Mouse (Mus musculus) midbrain, embryonic 13.5 days (tissue): ENCODE results near the gene Noc4l. TPM values are rescaled to one million over a fixed set of nuclear protein-coding genes. Genes with fewer than 3 reads are reported as not detected.

ENCODE experiments used
- ATAC-seq: fragments of 200-750 bp; cut with Nextera tagmentation; 2 replicates; pipeline ENCODE4 v1.8.0; 2017; ENCODE audit warnings: mild to moderate bottlenecking, moderate TSS enrichment, moderate library complexity
- H3K27ac ChIP-seq: fragments of 300-500 bp; sonication (generic); 2 replicates; pipeline ENCODE4 v1.5.1; 2015; ENCODE audit warnings: inconsistent platforms, mild to moderate bottlenecking, moderate library complexity
- H3K27me3 ChIP-seq: fragments of 300-500 bp; sonication (generic); 2 replicates; pipeline ENCODE4 v1.6.1; 2015; ENCODE audit warnings: mild to moderate bottlenecking, inconsistent platforms
- H3K36me3 ChIP-seq: fragments of 300-500 bp; sonication (generic); 2 replicates; pipeline ENCODE4 v1.6.1; 2015; ENCODE audit warnings: mild to moderate bottlenecking, inconsistent platforms
- H3K4me1 ChIP-seq: fragments of 300-500 bp; sonication (generic); replicated peaks from 2 replicates; pipeline ENCODE4 v1.6.1; 2015; ENCODE audit warnings: inconsistent platforms
- H3K4me2 ChIP-seq: fragments of 300-500 bp; sonication (generic); replicated peaks from 2 replicates; pipeline ENCODE4 v1.6.1; 2015; ENCODE audit warnings: moderate library complexity, mild to moderate bottlenecking, inconsistent platforms
- H3K4me3 ChIP-seq: fragments of 300-500 bp; sonication (generic); replicated peaks from 2 replicates; pipeline ENCODE4 v1.5.1; 2015; ENCODE audit warnings: mild to moderate bottlenecking, inconsistent platforms
- H3K9ac ChIP-seq: fragments of 300-500 bp; sonication (generic); replicated peaks from 2 replicates; pipeline ENCODE4 v1.6.1; 2015; ENCODE audit warnings: mild to moderate bottlenecking, inconsistent platforms
- H3K9me3 ChIP-seq: fragments of 300-500 bp; sonication (generic); 2 replicates; pipeline ENCODE4 v1.6.1; 2016; ENCODE audit warnings: mild to moderate bottlenecking, inconsistent platforms
- WGBS: fragments of 180-500 bp; shearing (Covaris S2); methylation state at CpG from one replicate; pipeline ENCODE4 v1.1.7; 2015; 5-methylcytosine and 5-hydroxymethylcytosine counted together
- polyA plus RNA-seq: library from polyadenylated mRNA; unstranded; fragments of >200 nt; fragmentation: Nextera tagmentation; extraction: Ambion mirVana; gene quantifications from 2 replicates; pipeline ENCODE4 v1.2.1, GENCODE M21; 2015

Gene Noc4l
- polyA plus RNA-seq, 1 experiment from 2014 or later: 42.6 TPM

DNA sequence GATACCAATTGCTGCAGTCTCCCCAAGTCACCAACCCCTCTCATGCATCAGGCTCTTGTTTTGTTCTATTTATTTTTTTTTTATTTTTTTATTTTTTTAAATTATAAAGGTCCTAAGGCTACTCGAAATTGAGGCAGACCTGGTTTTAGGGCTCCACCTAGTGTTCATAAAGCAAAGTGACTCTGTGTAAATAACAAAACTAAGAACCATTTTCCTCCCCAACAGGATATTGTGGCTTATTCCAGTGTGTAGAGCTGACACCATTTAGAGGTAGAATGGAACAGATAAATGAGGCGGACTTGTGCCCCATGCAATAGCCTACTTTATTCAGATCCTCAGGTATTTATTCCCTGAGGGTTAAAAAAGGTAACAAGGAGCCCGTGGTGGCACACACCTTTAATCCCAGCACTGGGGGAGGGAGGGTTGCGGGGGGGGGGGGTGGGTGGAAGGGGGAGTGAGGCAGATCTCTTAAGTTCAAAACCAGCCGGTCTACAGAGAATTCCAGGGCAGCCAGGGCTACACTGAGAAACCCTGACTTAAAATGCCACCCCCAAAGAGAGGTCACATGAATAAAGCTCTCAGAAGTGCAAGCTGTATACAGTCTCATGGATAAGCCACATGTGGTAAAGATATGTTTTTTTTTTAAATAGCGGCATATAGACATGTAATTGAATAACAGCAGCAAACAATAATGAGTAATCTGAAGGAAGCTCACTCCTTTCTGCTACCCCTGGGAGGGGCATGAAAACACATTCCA lies 17.1 kb downstream of the Noc4l start:
- Histone ChIP-seq H3K9me3 (no peaks in the 10 kb centered on the region), H3K27me3 (no peaks in the 10 kb centered on the region), H3K36me3 (no peaks in the 10 kb centered on the region), H3K4me1 (no peaks in the 10 kb centered on the region), H3K27ac (no peak overlapping the region), H3K4me3 (no peak overlapping the region), H3K9ac (no peak overlapping the region), H3K4me2 (no peak overlapping the region)
- WGBS: 42% methylated on average over 6 of the region's 6 CpGs
- ATAC-seq: peak; percentile 69; the same call in 1 of the 2 replicates

DNA sequence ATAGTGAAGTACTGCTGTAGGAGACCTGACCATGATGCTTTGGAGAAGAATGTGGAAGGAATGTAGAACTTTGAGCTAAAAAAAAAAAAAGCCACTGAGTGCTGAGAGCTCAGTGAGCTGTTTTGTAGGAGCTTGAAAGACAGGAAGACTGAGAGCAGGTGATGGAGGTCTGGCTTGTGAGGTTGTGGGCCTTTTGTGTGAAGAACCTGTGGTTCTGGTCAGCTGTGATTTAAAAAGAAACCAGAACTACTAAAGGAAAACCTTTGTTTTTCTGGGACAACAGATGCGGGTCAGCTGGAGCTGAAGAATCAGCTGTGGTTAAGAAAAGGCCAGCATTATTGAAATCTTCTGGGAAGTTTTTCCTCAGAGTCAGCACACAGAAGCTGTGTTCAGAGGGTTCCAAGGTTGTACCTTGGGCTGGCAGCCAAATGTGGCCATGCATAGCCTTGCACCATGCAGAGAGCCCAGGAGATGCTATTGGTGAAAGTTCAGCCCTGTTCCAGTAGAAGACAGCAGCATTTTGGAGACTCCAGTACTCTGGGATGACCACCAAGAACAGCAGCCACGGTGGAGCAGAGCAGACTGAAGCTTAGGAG lies 23.6 kb downstream of the Noc4l start:
- Histone ChIP-seq H3K27ac (no peak overlapping the region), H3K4me3 (no peak overlapping the region), H3K4me2 (no peak overlapping the region), H3K4me1 (0 out of 2 replicates have a peak, but pooled peaks cover 6% of the 10 kb centered on the region), H3K36me3 (no peaks in the 10 kb centered on the region), H3K9ac (no peak overlapping the region), H3K27me3 (no peaks in the 10 kb centered on the region), H3K9me3 (no peaks in the 10 kb centered on the region)
- 91% methylated on average over 2 of the region's 2 CpGs for WGBS
- ATAC-seq: no peak

DNA sequence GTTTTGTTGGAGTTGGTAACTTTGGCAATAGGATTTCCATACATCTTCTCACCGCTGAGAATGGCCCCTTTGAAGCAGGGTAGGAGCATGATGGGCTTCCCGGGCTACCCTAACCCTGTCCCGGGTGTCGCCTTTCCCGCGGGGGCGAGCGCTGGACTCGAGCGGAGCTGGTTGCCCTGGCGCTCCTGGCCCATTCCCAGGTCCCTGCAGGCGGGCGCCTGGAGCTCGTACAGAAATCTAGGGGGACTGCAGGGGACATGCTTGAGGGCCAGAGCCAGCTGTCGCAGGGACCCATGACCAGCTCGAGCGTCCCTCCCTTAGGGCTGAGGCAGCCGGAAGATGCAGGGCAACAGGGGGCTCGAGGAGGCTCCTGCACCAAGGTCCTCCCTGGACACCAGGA lies 25.1 kb downstream of the Noc4l start:
- 24% methylated on average over 19 of the region's 19 CpGs for WGBS
- H3K4me1 ChIP-seq: 0 out of 2 replicates have a peak, but pooled peaks cover 6% of the 10 kb centered on the region
- peak; percentile 17; the same call in 1 of the 2 replicates for ATAC-seq
- no peaks in the 10 kb centered on the region for H3K36me3 ChIP-seq
- no peak overlapping the region for H3K4me3 ChIP-seq
- H3K27ac ChIP-seq: no peak overlapping the region
- H3K27me3 ChIP-seq: no peaks in the 10 kb centered on the region
- 0 out of 2 replicates have a peak overlapping the region, but pooled peaks have one; percentile 7 for H3K4me2 ChIP-seq
- H3K9ac ChIP-seq: no peak overlapping the region; the same call in 1 of the 2 replicates
- no peaks in the 10 kb centered on the region for H3K9me3 ChIP-seq

DNA sequence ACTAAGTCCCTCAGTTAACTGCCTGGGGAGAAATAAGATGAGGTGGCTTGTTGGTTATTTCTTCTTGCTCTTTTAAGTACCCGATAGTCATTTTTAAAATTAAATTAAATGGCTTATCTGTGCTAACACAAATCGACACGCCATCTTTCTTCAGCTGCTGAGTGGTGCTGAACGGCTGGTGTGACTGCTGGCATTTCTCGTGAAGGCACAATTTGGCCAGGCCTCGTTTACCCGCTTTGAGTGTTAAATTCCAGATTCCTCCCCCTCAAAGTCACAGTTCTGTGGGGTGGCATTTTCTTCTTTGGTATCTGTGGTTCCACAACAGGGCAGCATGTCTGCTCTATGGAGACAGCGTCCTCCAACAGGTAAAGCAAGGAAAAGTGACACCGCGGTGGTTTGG lies 25.9 kb downstream of the Noc4l start:
- Histone ChIP-seq H3K36me3 (no peaks in the 10 kb centered on the region), H3K9ac (no peak overlapping the region), H3K4me3 (no peak overlapping the region), H3K4me1 (0 out of 2 replicates have a peak, but pooled peaks cover 6% of the 10 kb centered on the region), H3K9me3 (no peaks in the 10 kb centered on the region), H3K27ac (no peak overlapping the region), H3K4me2 (no peak overlapping the region), H3K27me3 (no peaks in the 10 kb centered on the region)
- WGBS: 80% methylated on average over 10 of the region's 10 CpGs
- no peak for ATAC-seq

DNA sequence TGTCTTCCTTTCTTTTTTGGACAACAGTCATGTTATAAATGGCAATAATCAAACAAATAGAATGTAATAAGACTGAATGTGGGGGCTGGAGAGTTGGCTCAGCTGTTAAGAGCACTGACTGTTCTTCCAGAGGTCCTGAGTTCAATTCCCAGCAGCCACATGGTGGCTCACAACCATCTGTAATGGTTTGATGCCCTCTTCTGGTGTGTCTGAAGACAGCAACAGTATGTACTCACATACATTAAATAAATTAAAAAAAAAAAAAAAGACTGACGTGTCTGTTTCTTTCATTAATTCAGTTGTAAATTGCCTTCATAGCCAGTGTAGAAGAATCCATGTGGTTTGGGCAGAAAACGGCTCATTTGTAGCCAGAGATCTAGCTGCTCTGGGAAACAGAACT lies 28.9 kb downstream of the Noc4l start:
- Histone ChIP-seq H3K36me3 (0 out of 2 replicates have a peak, but pooled peaks cover under 1% of the 10 kb centered on the region), H3K4me3 (no peak overlapping the region), H3K4me2 (no peak overlapping the region), H3K27me3 (no peaks in the 10 kb centered on the region), H3K9me3 (no peaks in the 10 kb centered on the region), H3K27ac (no peak overlapping the region), H3K4me1 (0 out of 2 replicates have a peak, but pooled peaks cover 6% of the 10 kb centered on the region), H3K9ac (no peak overlapping the region)
- 88% methylated on average over 2 of the region's 2 CpGs for WGBS
- no peak for ATAC-seq

DNA sequence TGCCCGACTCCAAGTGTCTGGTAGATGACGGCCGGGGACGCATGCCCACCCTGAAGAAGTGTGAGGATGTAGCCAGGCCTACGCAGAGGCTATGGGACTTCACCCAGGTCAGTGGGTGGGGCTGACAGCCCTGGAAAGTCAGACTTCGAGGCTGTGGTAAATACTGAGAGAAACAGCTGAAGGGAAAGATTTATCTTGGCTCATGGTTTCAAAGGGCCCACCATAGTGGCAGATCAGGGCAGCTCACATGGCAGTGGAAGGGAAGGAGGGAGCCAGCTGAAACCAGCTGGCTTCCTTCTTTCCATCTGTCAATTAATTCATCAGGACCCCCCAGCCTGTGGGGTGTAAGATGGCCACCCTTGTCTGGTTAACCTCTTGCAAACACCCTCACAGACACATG lies 34.0 kb downstream of the Noc4l start:
- Histone ChIP-seq H3K9ac (no peak overlapping the region), H3K36me3 (peaks cover 8% of the 10 kb centered on the region; the same call in 1 of the 2 replicates), H3K4me2 (no peak overlapping the region), H3K9me3 (no peaks in the 10 kb centered on the region), H3K4me3 (no peak overlapping the region), H3K27ac (no peak overlapping the region), H3K4me1 (no peaks in the 10 kb centered on the region), H3K27me3 (no peaks in the 10 kb centered on the region)
- ATAC-seq: no peak
- 91% methylated on average over 6 of the region's 6 CpGs for WGBS

DNA sequence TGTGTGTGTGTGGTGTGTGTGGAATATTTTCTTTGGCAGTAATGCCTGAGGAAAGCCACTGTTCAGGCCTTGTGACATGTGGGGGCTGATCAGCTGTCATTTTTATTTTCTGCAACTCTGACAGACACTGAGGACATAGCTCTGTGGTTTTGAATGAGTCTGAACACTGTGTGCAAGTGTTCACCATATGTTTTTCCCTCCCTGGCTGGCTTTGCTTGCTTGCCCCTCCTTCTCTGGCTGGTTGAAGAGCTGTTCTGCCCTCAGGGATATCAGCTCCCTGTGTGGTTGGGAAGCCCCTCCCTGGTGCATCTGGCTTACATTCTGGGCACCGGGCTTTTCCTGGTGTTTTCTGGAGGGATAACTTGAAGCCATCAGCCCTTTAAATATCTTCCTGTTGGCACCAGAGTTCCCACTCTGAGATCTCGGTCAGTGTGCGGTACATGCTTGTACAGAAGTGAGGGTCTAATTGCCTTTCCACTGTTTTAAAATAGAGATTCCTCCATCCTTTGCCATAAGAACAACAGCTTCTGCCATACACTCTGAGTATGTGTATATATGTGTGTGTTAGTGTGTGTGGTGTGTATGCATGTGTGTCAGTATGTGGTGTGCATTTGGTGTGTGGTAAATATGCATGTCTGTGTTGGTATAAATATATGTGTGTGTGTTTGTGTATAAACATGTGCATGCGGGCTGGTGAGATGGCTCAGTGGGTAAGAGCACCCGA lies 41.6 kb downstream of the Noc4l start:
- H3K9ac ChIP-seq: 0 out of 2 replicates have a peak overlapping the region, but pooled peaks have one; percentile 10
- H3K4me3 ChIP-seq: no peak overlapping the region
- H3K27ac ChIP-seq: no peak overlapping the region
- 0 out of 2 replicates have a peak, but pooled peaks cover 3% of the 10 kb centered on the region for H3K4me1 ChIP-seq
- no peak for ATAC-seq
- H3K9me3 ChIP-seq: no peaks in the 10 kb centered on the region
- 81% methylated on average over 5 of the region's 5 CpGs for whole genome bisulfite sequencing
- no peak overlapping the region for H3K4me2 ChIP-seq
- H3K36me3 ChIP-seq: no peaks in the 10 kb centered on the region; the same call in 1 of the 2 replicates
- H3K27me3 ChIP-seq: no peaks in the 10 kb centered on the region

DNA sequence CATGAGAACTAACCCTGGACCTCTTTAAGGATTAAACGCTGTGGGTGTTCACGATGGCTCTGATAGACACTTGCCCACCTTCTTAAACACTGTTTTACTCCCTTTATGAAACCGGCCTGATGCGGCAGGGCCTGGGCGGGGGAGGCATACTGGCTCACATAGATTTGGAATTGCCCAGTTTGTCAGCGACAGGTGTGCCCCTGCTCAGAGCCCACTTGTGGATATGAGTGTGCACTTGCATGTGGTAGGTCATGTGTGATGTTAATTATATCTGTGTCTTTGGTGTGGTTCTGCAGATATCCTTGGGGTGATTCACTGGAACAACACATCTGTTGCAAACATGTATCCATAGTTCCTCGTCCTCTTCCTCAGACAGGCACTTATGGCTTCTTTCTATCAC lies 42.7 kb downstream of the Noc4l start:
- H3K9me3 ChIP-seq: no peaks in the 10 kb centered on the region
- 0 out of 2 replicates have a peak, but pooled peaks cover 3% of the 10 kb centered on the region for H3K4me1 ChIP-seq
- no peaks in the 10 kb centered on the region for H3K27me3 ChIP-seq
- H3K9ac ChIP-seq: no peak overlapping the region
- H3K36me3 ChIP-seq: no peaks in the 10 kb centered on the region; the same call in 1 of the 2 replicates
- H3K4me3 ChIP-seq: no peak overlapping the region
- H3K27ac ChIP-seq: no peak overlapping the region
- no peak for ATAC-seq
- WGBS: 86% methylated on average over 7 of the region's 7 CpGs
- no peak overlapping the region for H3K4me2 ChIP-seq

- no peaks in the 10 kb centered on the region for H3K9me3 ChIP-seq
- ATAC-seq: no peak
- H3K36me3 ChIP-seq: no peaks in the 10 kb centered on the region; the same call in 1 of the 2 replicates
- WGBS: 89% methylated on average over 5 of the region's 5 CpGs
- no peak overlapping the region for H3K27ac ChIP-seq
- H3K9ac ChIP-seq: no peak overlapping the region
- no peak overlapping the region for H3K4me2 ChIP-seq
- no peak overlapping the region for H3K4me3 ChIP-seq
- H3K4me1 ChIP-seq: 0 out of 2 replicates have a peak, but pooled peaks cover 3% of the 10 kb centered on the region
- H3K27me3 ChIP-seq: no peaks in the 10 kb centered on the region
Measured at GRCm38 (mm10) chr5:110609868-110610267, 43.3 kb downstream of the Noc4l start.

DNA sequence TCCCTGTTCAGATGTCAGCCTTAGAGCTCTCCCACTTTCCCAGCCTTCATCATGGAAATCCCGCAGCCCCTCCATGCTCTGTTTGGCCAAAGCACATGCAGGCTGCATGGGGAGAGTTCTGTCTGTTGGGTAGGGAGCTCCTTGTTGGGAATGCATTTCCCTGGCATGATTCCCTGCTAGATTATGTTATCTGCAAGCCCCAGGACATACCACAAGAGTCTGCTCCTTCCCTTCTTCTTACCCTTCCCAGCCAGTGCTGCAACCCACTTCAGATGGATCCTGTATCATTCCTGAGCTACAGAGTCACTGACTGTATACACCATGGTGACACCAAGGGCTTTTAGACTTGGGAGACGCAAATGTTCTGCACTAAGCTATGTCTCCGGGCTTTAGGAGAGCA lies 43.8 kb downstream of the Noc4l start:
- H3K4me3 ChIP-seq: no peak overlapping the region
- H3K9me3 ChIP-seq: no peaks in the 10 kb centered on the region
- no peak overlapping the region for H3K27ac ChIP-seq
- H3K9ac ChIP-seq: no peak overlapping the region
- 91% methylated on average over 3 of the region's 3 CpGs for WGBS
- H3K27me3 ChIP-seq: no peaks in the 10 kb centered on the region
- 0 out of 2 replicates have a peak, but pooled peaks cover 3% of the 10 kb centered on the region for H3K4me1 ChIP-seq
- H3K36me3 ChIP-seq: no peaks in the 10 kb centered on the region
- H3K4me2 ChIP-seq: no peak overlapping the region
- ATAC-seq: no peak

- no peak overlapping the region for H3K4me3 ChIP-seq
- H3K27me3 ChIP-seq: no peaks in the 10 kb centered on the region
- ATAC-seq: no peak
- no peak overlapping the region for H3K27ac ChIP-seq
- no peak overlapping the region for H3K9ac ChIP-seq
- H3K4me2 ChIP-seq: no peak overlapping the region
- no peaks in the 10 kb centered on the region for H3K36me3 ChIP-seq
- no peaks in the 10 kb centered on the region for H3K9me3 ChIP-seq
- 49% methylated on average over 8 of the region's 8 CpGs for WGBS
- H3K4me1 ChIP-seq: 0 out of 2 replicates have a peak, but pooled peaks cover 3% of the 10 kb centered on the region
Measured at GRCm38 (mm10) chr5:110608941-110609340, 44.3 kb downstream of the Noc4l start.

GRCm38 (mm10) chr5:110608336-110608735 lies 44.9 kb downstream of the Noc4l start:
- H3K4me3 ChIP-seq: no peak overlapping the region
- no peaks in the 10 kb centered on the region for H3K27me3 ChIP-seq
- no peaks in the 10 kb centered on the region for H3K9me3 ChIP-seq
- H3K4me2 ChIP-seq: no peak overlapping the region
- H3K9ac ChIP-seq: no peak overlapping the region
- ATAC-seq: no peak
- no peaks in the 10 kb centered on the region for H3K36me3 ChIP-seq
- 79% methylated on average over 6 of the region's 6 CpGs for WGBS
- H3K27ac ChIP-seq: no peak overlapping the region
- H3K4me1 ChIP-seq: 0 out of 2 replicates have a peak, but pooled peaks cover 3% of the 10 kb centered on the region
